Mouse (Mus musculus) forebrain, embryonic 13.5 days (tissue): ENCODE measurements around the gene Rcc1. TPM values are rescaled to one million over a fixed set of nuclear protein-coding genes. Genes with fewer than 3 reads are reported as not detected.
"Not testable (repeated sequence)": the region's sequence is repeated elsewhere in the genome, so short reads cannot be mapped to it uniquely, and the experiment has no call there.

ENCODE experiments used
- ATAC-seq: fragments of 200-750 bp; cut with Nextera tagmentation; 2 replicates; pipeline ENCODE4 v1.8.0; 2017
- H3K27ac ChIP-seq: fragments of 300-500 bp; sonication (generic); 2 replicates; pipeline ENCODE4 v1.5.1; 2015; ENCODE audit warnings: inconsistent platforms, mild to moderate bottlenecking, moderate library complexity
- H3K27me3 ChIP-seq: fragments of 300-500 bp; sonication (generic); 2 replicates; pipeline ENCODE4 v1.6.1; 2015; ENCODE audit warnings: mild to moderate bottlenecking, inconsistent platforms
- H3K36me3 ChIP-seq: fragments of 300-500 bp; sonication (generic); 2 replicates; pipeline ENCODE4 v1.6.1; 2015; ENCODE audit warnings: mild to moderate bottlenecking, inconsistent platforms; ENCODE audit not compliant: poor library complexity, severe bottlenecking
- H3K4me1 ChIP-seq: fragments of 300-500 bp; sonication (generic); 2 replicates; pipeline ENCODE4 v1.6.1; 2015; ENCODE audit warnings: inconsistent platforms
- H3K4me2 ChIP-seq: fragments of 300-500 bp; sonication (generic); 2 replicates; pipeline ENCODE4 v1.6.1; 2015; ENCODE audit warnings: inconsistent platforms, mild to moderate bottlenecking, moderate library complexity
- H3K4me3 ChIP-seq: fragments of 300-500 bp; sonication (generic); 2 replicates; pipeline ENCODE4 v1.5.1; 2015; ENCODE audit warnings: mild to moderate bottlenecking, inconsistent platforms
- H3K9ac ChIP-seq: fragments of 300-500 bp; sonication (generic); 2 replicates; pipeline ENCODE4 v1.6.1; 2015; ENCODE audit warnings: mild to moderate bottlenecking, inconsistent platforms
- H3K9me3 ChIP-seq: fragments of 300-500 bp; sonication (generic); replicated peaks from 2 replicates; pipeline ENCODE4 v1.6.1; 2016; ENCODE audit warnings: inconsistent platforms
- WGBS: fragments of 180-500 bp; shearing (Covaris S2); methylation state at CpG from one replicate; pipeline ENCODE4 v1.1.7; 2015; 5-methylcytosine and 5-hydroxymethylcytosine counted together
- polyA plus RNA-seq: library from polyadenylated mRNA; unstranded; fragments of >200 nt; fragmentation: Nextera tagmentation; extraction: Ambion mirVana; gene quantifications from 2 replicates; pipeline ENCODE4 v1.2.1, GENCODE M21; 2015

Gene Rcc1
- polyA plus RNA-seq, 1 experiment from 2014 or later: 82.2 TPM

DNA sequence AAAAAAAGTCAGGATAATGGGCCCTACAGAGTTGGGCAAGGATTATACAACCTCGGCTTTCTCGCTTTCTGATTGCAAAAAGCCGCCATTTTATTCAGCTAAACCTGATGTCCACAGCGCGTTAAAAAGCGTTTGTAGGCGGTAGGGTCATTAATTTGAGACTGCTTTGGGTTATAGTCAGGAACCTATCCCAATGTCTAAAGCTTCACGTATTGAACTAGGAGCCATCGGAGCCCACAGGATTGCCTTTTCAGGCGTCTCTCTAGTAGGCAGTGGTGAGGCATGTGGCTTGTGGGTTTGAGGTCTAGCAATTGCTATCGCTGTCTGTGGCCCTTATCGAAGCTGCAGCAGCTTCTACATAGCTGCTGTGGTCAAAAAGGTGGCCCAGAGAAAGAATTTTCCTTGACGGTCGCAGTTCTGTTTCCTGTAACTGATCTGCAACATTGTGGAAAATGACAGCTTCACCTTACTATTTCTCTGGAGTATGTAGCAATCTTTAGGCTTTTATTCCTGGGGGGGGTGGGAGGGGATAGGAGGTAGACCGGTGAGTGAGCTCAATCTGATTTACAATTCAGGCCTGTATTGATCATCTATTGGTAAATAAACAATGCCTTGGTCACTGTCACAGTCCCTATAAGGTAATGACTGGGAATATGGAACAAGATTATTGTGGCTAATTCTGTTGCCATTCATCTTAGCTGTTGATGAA is 44.1 kb downstream of the Rcc1 start:
- H3K9me3 ChIP-seq: no peaks in the 10 kb centered on the region
- peak overlapping the region; percentile 85 for H3K27ac ChIP-seq
- no peaks in the 10 kb centered on the region for H3K27me3 ChIP-seq
- no peak for ATAC-seq
- H3K4me3 ChIP-seq: peak overlapping the region; percentile 73
- peaks cover 48% of the 10 kb centered on the region for H3K36me3 ChIP-seq
- WGBS: 1% methylated on average over 15 of the region's 15 CpGs
- peaks cover 17% of the 10 kb centered on the region for H3K4me1 ChIP-seq
- H3K4me2 ChIP-seq: peak overlapping the region; percentile 93
- H3K9ac ChIP-seq: peak overlapping the region; percentile 90

DNA sequence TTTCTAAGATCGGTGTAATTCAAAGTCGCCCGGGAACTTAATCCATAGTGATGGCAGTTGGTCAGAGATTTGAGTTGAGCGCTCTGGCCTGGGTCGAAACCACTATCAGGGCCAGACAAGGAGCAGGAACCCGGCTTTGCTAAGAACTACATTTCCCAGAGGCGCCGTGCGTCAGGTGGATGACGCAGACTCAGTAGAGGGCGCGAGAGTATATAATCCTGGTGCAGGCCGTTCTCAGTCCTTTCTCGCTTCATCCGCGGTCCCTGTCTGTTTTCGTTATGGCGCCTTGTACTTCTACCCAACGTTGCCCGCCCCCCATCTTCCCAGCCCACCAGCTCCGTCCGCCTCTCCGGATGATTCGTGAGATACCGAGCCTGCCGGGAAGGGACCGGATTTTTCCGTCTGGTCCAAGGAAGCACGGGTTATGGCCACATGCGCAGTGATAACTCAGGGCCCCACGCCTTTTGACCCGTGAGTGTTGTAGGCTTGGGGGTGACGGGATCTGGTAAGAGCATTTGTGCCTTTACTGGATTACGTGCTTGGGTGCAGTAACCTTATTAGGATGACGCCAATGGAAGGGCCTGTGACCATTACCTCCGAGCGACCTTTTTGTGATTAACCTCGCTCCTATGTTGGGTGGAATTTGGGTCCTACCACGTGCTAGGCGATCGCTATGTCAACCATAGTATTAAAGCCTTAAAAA is 44.8 kb downstream of the Rcc1 start:
- ATAC-seq: peak; percentile 96
- Histone ChIP-seq H3K4me2 (peak overlapping the region; percentile 93), H3K27ac (peak overlapping the region; percentile 85), H3K9ac (peak overlapping the region; percentile 90), H3K36me3 (peaks cover 41% of the 10 kb centered on the region), H3K27me3 (no peaks in the 10 kb centered on the region), H3K4me1 (peaks cover 17% of the 10 kb centered on the region), H3K4me3 (peak overlapping the region; percentile 73), H3K9me3 (no peaks in the 10 kb centered on the region)
- WGBS: under 1% methylated on average over 41 of the region's 41 CpGs

DNA sequence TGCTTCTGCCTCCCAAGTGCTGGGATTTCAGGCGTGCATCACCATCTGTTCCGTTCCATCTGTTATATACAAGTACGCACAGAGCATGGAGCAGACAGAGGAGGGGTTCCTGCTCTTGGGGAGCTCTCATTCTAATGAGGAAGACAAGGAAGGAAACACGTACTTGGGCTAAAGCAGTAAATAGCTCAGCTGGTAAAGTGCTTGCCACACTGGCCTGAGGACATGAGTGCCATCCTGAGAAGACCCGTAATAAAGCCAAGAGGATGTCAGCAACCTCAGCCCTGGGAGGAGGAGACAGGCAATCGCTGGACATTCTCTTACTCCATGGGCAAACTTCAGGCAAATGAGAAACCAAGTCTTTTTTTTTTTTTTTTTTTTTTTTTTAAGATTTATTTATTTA is 47.4 kb downstream of the Rcc1 start:
- H3K27ac ChIP-seq: no peak overlapping the region
- no peak for ATAC-seq
- H3K4me1 ChIP-seq: peaks cover 23% of the 10 kb centered on the region
- no peak overlapping the region for H3K4me3 ChIP-seq
- H3K9ac ChIP-seq: no peak overlapping the region
- H3K27me3 ChIP-seq: no peaks in the 10 kb centered on the region
- WGBS: 70% methylated on average over 6 of the region's 6 CpGs
- H3K4me2 ChIP-seq: no peak overlapping the region
- H3K36me3 ChIP-seq: peaks cover 15% of the 10 kb centered on the region
- H3K9me3 ChIP-seq: no peaks in the 10 kb centered on the region

DNA sequence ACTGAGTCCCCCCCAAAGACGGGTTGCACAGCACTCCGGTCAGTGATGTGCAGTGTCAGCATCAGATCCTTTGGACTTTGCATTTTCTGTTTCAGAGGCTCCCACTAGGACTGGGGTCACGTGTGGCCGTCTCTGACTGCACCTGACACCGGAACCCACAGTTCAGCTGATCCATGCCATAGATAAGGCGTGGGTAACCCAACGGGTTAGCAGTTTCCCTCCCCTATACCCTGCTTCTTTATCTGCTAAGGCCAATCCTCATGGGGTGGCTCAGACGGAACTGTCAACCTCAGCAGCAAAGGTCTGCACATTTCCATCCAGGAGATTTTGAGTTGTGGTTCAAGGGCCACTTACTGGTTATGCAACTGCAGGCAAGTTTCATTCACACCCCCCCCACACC is 48.1 kb downstream of the Rcc1 start:
- WGBS: 87% methylated on average over 8 of the region's 8 CpGs
- H3K9me3 ChIP-seq: no peaks in the 10 kb centered on the region
- no peak overlapping the region for H3K4me2 ChIP-seq
- no peak overlapping the region for H3K9ac ChIP-seq
- H3K4me3 ChIP-seq: no peak overlapping the region
- peaks cover 7% of the 10 kb centered on the region for H3K36me3 ChIP-seq
- no peak overlapping the region for H3K27ac ChIP-seq
- no peak for ATAC-seq
- peaks cover 18% of the 10 kb centered on the region for H3K4me1 ChIP-seq
- no peaks in the 10 kb centered on the region for H3K27me3 ChIP-seq

DNA sequence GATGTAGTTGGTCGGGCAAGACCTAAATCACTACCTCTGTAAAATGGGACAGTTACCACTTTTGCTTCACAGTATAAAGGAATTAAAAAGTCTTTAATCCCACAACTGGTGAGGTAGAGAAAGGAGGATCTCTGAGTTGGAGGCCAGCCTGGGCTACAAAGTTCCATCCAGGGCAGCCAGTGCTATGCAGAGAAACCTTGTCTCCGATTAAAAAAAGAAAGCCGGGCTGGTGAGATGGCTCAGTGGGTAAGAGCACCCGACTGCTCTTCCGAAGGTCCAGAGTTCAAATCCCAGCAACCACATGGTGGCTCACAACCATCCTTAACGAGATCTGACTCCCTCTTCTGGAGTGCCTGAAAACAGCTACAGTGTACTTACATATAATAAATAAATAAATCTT is 49.9 kb downstream of the Rcc1 start:
- not testable (repeated sequence) for H3K27me3 ChIP-seq, H3K4me1 ChIP-seq, H3K27ac ChIP-seq, ATAC-seq, H3K36me3 ChIP-seq, H3K9ac ChIP-seq, H3K9me3 ChIP-seq
- 45% methylated on average over 6 of the region's 6 CpGs for WGBS
- Histone ChIP-seq H3K4me2 (peak overlapping the region; percentile 68), H3K4me3 (peak overlapping the region; percentile 42)

DNA sequence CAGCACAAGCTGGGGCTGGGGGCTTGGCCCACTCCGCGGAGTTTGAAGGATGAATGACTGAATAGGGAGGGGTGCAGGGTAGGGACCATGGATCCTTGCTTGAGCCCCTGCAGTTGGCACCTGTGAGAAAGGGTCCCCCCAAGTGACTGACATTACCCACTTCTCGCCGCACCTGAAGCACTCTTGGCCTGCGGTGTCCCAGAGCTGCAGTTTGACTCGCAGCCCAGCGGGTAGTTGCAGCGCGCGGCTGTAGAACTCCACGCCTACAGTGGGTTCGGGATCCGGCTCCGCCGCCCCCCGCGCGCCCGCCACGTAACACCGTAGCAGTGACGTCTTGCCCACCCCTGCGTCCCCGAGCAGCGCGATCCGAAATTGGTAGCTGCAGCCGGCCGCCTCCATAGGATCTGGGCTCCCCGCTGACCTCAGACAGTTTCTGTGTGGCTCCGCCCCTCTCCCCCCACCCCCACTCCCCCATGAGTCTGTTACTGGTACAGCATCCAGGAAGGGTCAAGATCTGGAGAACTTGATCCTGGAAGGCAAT is 50.4 kb downstream of the Rcc1 start, which contains the start of gene Rab42:
TSS of gene Rab42 (minus strand) at position 447 of the 541 bp plus-strand sequence.
- Histone ChIP-seq H3K4me1 (peaks cover 6% of the 10 kb centered on the region), H3K4me2 (peak within 1 kb of the TSS; percentile 68), H3K4me3 (peak within 1 kb of the TSS; percentile 42), H3K27me3 (no peaks in the 10 kb centered on the region), H3K27ac (no peak within 1 kb of the TSS), H3K9ac (peak within 1 kb of the TSS; percentile 57), H3K9me3 (no peaks in the 10 kb centered on the region), H3K36me3 (no peaks in the 10 kb centered on the region)
- WGBS: 1% methylated on average over 30 of the region's 31 CpGs
- no peak for ATAC-seq

DNA sequence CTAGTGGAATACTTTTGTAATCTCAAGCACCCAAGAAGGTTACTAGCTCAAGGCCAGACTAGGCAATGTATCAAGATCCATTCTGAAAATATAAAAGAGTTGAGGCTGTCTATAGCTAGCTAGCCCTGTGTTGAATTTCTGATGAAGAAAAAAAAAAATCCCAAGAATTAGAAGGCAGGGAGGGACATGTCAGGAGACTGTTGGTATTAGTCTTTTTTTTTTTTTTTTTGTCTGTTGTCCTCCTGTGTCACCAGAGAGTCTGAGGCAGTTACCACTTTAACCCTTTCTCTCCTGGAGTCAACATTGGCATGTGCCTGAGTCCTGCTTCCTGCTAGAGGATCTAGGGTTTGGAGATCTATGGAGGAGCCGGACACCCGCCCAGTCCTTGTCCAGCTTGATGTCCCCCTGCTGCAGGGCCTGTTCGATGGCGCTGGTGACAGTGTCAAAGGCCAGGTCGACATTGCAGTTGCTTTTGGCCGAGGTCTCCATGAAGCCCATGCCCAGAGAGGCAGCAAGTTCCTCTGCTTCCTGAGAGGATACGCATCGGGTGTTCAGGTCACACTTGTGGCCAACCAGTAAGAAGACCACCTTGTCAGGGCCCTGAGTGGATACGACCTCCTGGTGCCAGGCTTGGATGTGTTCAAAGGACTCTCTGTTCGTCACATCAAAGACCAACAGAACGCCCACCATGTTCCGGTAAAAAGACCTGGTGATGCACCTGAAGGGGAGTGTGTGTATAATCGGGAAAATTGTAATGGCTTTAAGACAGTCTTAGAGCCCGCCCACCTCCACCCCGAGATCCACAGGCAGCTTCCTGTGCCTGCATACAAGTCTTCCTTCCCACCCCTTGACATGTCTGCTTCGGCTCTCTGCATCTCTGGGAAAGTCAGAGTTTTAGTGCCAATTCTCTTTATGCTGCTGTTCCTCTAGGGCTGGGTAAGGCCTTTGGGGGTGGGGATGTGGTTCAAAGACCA is 51.2 kb downstream of the Rcc1 start:
- WGBS: 66% methylated on average over 16 of the region's 16 CpGs
- Histone ChIP-seq H3K4me3 (peak overlapping the region; percentile 42), H3K36me3 (no peaks in the 10 kb centered on the region), H3K27me3 (no peaks in the 10 kb centered on the region), H3K9ac (peak overlapping the region; percentile 57), H3K4me2 (peak overlapping the region; percentile 68), H3K9me3 (no peaks in the 10 kb centered on the region), H3K4me1 (peaks cover 6% of the 10 kb centered on the region), H3K27ac (no peak overlapping the region)
- ATAC-seq: no peak

DNA sequence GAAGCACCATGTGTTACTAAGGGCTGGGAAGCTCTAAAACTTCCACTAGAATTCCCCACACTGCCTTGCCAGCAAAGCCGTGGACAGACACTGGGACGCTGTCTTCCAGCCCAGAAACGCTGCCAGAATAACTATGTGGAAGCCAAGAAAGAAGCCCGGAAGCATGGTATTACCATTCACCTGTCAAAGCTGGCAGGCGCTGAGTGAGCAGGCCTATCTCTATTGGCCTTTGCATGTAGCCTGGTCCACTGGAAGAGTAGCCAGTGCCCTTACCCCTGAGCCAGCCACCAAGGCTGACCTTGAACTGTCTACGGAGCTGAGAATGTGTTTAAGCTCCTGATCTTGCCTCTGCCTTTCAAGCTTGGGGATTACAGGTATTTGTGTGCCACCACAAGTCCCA is 51.9 kb downstream of the Rcc1 start:
- no peak overlapping the region for H3K9ac ChIP-seq
- no peak overlapping the region for H3K27ac ChIP-seq
- H3K36me3 ChIP-seq: no peaks in the 10 kb centered on the region
- no peaks in the 10 kb centered on the region for H3K9me3 ChIP-seq
- H3K27me3 ChIP-seq: no peaks in the 10 kb centered on the region
- no peak for ATAC-seq
- no peak overlapping the region for H3K4me3 ChIP-seq
- peaks cover 6% of the 10 kb centered on the region for H3K4me1 ChIP-seq
- 89% methylated on average over 6 of the region's 6 CpGs for WGBS
- no peak overlapping the region for H3K4me2 ChIP-seq

DNA sequence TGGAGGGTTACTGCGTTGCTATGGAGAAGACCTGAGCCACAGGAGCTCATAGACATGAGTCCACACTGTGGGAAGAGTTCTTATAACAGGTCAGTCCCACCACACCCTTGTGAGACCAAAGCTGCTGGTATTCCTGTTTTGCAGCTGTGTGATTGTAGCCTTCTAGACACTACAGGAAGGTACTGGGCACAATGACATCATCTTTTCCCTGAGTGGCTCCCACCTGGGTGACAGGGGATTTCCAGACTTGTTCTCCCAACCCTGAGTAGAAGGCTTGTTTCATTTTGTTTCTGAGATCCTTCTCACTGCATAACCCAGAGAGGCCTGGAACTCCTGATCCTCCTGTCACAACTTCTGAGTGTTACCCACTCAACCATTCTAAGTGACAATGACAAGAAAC is 53.6 kb downstream of the Rcc1 start:
- 79% methylated on average over 1 of the region's 1 CpGs for WGBS
- H3K27me3 ChIP-seq: no peaks in the 10 kb centered on the region
- no peaks in the 10 kb centered on the region for H3K9me3 ChIP-seq
- H3K4me1 ChIP-seq: peaks cover 6% of the 10 kb centered on the region
- no peak for ATAC-seq
- H3K9ac ChIP-seq: no peak overlapping the region
- H3K4me2 ChIP-seq: no peak overlapping the region
- H3K36me3 ChIP-seq: peaks cover 2% of the 10 kb centered on the region; the same call in 1 of the 2 replicates
- no peak overlapping the region for H3K4me3 ChIP-seq
- H3K27ac ChIP-seq: no peak overlapping the region

DNA sequence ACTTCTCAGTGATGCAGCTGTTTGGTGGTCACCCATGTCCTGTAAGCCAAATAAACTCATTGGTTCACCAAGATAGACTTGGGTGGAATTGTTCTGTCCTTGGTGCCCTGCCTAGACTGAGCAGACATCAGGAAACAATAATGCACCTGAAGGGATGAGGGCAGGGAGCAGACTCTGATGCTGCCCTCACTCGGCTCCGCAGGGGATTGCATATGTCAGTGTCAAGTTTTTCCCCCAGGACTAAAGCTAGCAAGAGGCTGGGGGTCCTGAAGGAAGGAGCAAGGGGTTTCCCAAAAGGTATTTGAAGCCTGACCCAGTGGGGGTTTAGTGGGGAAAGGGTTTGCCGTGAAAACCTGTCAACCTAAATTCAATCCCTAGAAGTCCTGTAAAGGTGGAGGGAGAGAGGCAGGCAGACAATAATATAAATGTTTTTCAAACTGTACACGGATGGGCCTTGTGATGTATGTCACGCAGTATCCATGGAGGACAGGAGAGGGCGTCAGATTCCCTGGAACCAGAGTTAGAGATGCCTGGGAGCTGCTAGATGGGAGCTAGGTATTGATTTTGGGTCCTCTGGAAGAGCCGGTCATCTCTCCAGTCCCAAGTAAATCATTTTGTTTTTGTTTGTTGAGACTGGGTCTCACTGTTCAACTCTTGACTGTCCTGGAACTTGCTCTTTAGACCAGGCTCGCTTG is 57.6 kb downstream of the Rcc1 start:
- Histone ChIP-seq H3K9me3 (no peaks in the 10 kb centered on the region; the same call in 1 of the 2 replicates), H3K4me3 (no peak overlapping the region), H3K4me1 (no peaks in the 10 kb centered on the region), H3K4me2 (no peak overlapping the region), H3K27ac (no peak overlapping the region), H3K36me3 (peaks cover 37% of the 10 kb centered on the region), H3K9ac (no peak overlapping the region), H3K27me3 (no peaks in the 10 kb centered on the region)
- WGBS: 48% methylated on average over 8 of the region's 8 CpGs
- no peak for ATAC-seq

DNA sequence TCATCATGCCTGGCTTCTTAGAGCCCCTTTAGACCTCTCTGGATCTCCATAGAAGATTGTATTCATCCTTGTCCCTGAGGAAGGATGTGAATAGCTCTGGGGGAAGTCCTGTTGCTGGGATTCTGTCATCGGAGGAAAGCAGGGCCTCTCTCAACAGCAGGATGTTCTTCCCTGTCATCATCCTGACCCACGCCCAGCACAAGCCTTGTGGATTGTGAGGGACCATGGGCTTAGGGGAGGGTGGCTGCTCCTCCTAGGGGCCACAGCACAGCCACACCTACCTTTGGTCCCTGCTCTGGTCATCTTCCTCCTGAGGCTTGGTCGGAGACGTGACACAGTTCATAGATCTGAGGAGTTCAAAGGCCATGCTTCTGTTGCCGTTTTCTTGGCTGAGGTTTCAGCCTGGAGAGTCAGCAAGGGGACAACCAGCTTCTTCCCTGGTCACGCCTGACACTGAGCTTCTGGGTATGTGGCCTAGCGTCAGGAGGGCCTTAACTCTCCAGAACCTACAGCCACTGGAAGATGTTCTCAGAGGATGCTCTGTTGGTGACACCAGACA is 59.6 kb downstream of the Rcc1 start:
- 83% methylated on average over 7 of the region's 7 CpGs for WGBS
- no peak overlapping the region for H3K4me2 ChIP-seq
- H3K9ac ChIP-seq: no peak overlapping the region
- H3K36me3 ChIP-seq: peaks cover 52% of the 10 kb centered on the region
- no peak for ATAC-seq
- H3K27me3 ChIP-seq: no peaks in the 10 kb centered on the region
- no peak overlapping the region for H3K27ac ChIP-seq
- no peaks in the 10 kb centered on the region; the same call in 1 of the 2 replicates for H3K9me3 ChIP-seq
- H3K4me3 ChIP-seq: no peak overlapping the region
- no peaks in the 10 kb centered on the region for H3K4me1 ChIP-seq
